Mouse (Mus musculus): ENCODE data around the gene Cmah. TPM values are rescaled to one million over a fixed set of nuclear protein-coding genes. Genes with fewer than 3 reads are reported as not detected.
A peak's percentile ranks its signal among the peaks of the same experiment; 100 is the strongest.

The Cmah gene
- polyA plus RNA-seq, 1 experiment from 2014 or later, result 1.4 TPM

DNA sequence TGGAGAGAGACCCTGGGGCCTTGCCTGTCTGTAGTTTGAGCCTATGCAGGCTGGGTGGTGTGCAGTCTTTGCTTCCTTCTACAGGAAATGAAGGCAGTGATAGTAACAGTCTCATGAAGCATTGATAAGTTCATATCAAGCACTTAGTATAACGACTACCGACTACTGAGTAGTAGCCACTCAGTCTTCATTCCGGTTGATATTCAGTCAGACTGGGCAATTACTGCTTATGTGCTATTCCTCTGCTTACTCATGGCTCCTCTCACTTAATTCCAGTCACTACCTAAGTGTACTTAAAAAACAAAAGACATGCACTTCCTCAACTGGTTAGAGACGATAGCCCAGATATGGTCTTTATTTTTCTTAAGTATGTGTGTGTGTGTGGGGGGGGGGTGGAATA, 129.2 kb downstream of the Cmah start:
- no peak overlapping the region for H3K9ac ChIP-seq (ENCODE audit: low read depth, low read length)
- DNase-seq (ENCODE audit: low spot score), result no peak
- H3K4me2 ChIP-seq (ENCODE audit: low read length), result no peak overlapping the region
- H3K36me3 ChIP-seq (ENCODE audit: insufficient read depth, low read length), result no peaks in the 10 kb centered on the region
- H3K4me3 ChIP-seq (replicated peaks; ENCODE audit: low read depth, low read length), result no peak overlapping the region
- H3K9me3 ChIP-seq (replicated peaks; ENCODE audit: low read length), result no peaks in the 10 kb centered on the region
- H3K4me1 ChIP-seq (replicated peaks; ENCODE audit: insufficient read depth, low read length), result no peaks in the 10 kb centered on the region
- TF ChIP-seq CTCF (IDR thresholded peaks at IDR 0.05; ENCODE audit: low read depth), result no peak
- no peak for ATAC-seq (replicated peaks; ENCODE audit: low FRiP score, low read depth)
- 94% methylated on average over 4 of the region's 4 CpGs for WGBS
- no peak overlapping the region for H3K27ac ChIP-seq
- H3K27me3 ChIP-seq (ENCODE audit: insufficient read depth, low read length), result no peaks in the 10 kb centered on the region

- Histone ChIP-seq H3K27me3 (ENCODE audit: insufficient read depth, low read length) (no peaks in the 10 kb centered on the region), H3K4me1 (replicated peaks; ENCODE audit: insufficient read depth, low read length) (no peaks in the 10 kb centered on the region), H3K9ac (ENCODE audit: low read depth, low read length) (no peak overlapping the region), H3K9me3 (replicated peaks; ENCODE audit: low read length) (no peaks in the 10 kb centered on the region), H3K27ac (no peak overlapping the region), H3K4me3 (replicated peaks; ENCODE audit: low read depth, low read length) (no peak overlapping the region), H3K4me2 (ENCODE audit: low read length) (no peak overlapping the region), H3K36me3 (ENCODE audit: insufficient read depth, low read length) (no peaks in the 10 kb centered on the region)
- 56% methylated on average over 5 of the region's 5 CpGs for WGBS
- peak; percentile 20 for DNase-seq (ENCODE audit: low spot score)
- TF ChIP-seq CTCF (IDR thresholded peaks at IDR 0.05; ENCODE audit: low read depth), result 0 out of 2 replicates have a peak, but pooled peaks have one; percentile 18
- ATAC-seq (replicated peaks; ENCODE audit: low FRiP score, low read depth), result no peak
Observed at GRCm38 (mm10) chr13:24460517-24460916, 133.3 kb downstream of the Cmah start.

DNA sequence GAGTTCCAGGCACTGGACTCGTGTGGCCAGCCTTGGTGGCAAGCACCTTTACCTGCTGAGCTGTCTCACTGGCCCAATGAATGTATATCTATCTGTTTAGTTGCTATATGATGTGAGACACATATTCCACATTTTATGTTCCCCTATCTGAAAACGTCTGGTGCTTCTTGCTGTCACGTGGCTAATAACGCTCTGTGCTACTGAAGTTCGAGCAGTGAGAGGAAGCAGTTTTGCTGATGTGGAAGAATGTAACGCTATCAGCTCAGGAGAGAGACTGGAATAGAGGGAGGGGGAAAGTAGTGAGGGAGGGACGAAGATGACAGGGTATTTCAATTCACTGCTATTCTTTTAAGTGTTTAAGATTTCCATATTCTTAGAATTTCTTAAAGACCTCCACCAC, 136.6 kb downstream of the Cmah start:
- no peaks in the 10 kb centered on the region for H3K36me3 ChIP-seq (ENCODE audit: insufficient read depth, low read length)
- TF ChIP-seq CTCF (IDR thresholded peaks at IDR 0.05; ENCODE audit: low read depth), result no peak
- ATAC-seq (replicated peaks; ENCODE audit: low FRiP score, low read depth) (no peak), DNase-seq (ENCODE audit: low spot score) (no peak)
- H3K27me3 ChIP-seq (ENCODE audit: insufficient read depth, low read length), result no peaks in the 10 kb centered on the region
- no peak overlapping the region for H3K4me3 ChIP-seq (replicated peaks; ENCODE audit: low read depth, low read length)
- 66% methylated on average over 7 of the region's 7 CpGs for WGBS
- H3K9ac ChIP-seq (ENCODE audit: low read depth, low read length), result no peak overlapping the region
- H3K9me3 ChIP-seq (replicated peaks; ENCODE audit: low read length), result no peaks in the 10 kb centered on the region
- no peak overlapping the region for H3K27ac ChIP-seq
- H3K4me1 ChIP-seq (replicated peaks; ENCODE audit: insufficient read depth, low read length), result no peaks in the 10 kb centered on the region
- H3K4me2 ChIP-seq (ENCODE audit: low read length), result no peak overlapping the region

DNA sequence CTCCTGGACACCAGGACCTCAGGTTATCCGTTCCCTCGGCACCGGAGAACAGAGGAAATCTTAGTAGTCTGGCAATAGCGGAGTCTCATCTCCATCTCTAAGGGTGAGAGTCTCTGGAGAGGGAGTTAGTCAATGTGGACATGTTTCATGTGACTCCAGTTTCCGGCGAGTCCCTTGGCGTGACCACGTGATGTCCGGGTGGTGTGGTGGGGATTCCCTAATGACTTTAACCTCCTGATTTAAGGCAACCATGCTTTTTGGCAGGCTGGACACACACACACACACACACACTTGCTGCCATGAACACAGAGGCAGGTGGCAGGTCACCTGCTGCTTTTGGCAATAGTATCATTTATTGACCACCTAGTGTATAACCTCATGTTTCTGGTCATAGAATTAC, 138.8 kb downstream of the Cmah start:
- no peak overlapping the region for H3K9ac ChIP-seq (ENCODE audit: low read depth, low read length)
- H3K4me2 ChIP-seq (ENCODE audit: low read length), result no peak overlapping the region
- H3K9me3 ChIP-seq (replicated peaks; ENCODE audit: low read length), result no peaks in the 10 kb centered on the region
- no peak overlapping the region for H3K27ac ChIP-seq
- no peak overlapping the region for H3K4me3 ChIP-seq (replicated peaks; ENCODE audit: low read depth, low read length)
- no peak for DNase-seq (ENCODE audit: low spot score)
- TF ChIP-seq CTCF (IDR thresholded peaks at IDR 0.05; ENCODE audit: low read depth), result no peak
- ATAC-seq (replicated peaks; ENCODE audit: low FRiP score, low read depth), result no peak
- WGBS, result 93% methylated on average over 9 of the region's 9 CpGs
- H3K4me1 ChIP-seq (replicated peaks; ENCODE audit: insufficient read depth, low read length), result no peaks in the 10 kb centered on the region
- no peaks in the 10 kb centered on the region for H3K27me3 ChIP-seq (ENCODE audit: insufficient read depth, low read length)
- no peaks in the 10 kb centered on the region for H3K36me3 ChIP-seq (ENCODE audit: insufficient read depth, low read length)

DNA sequence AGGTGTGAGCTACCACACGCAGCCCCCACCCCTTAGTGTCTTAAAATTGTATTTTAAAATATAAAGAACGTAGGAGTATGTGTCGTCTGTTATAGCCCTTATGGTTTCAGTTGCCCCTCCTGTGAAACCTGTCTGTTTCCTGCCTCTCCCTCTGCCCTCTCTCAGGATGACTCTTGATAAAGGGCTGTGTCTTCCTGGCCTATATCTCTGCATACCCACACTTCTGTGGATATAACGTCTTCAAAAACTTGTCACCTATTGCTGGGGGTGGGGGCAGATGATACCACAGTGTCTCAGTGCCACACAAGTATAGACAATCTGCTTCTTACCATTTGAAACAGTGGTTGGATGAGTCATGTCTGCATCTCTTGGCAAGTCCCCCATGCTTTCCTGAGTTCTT, 140.6 kb downstream of the Cmah start:
- Histone ChIP-seq H3K9me3 (replicated peaks; ENCODE audit: low read length) (no peaks in the 10 kb centered on the region), H3K4me3 (replicated peaks; ENCODE audit: low read depth, low read length) (no peak overlapping the region), H3K4me2 (ENCODE audit: low read length) (no peak overlapping the region), H3K9ac (ENCODE audit: low read depth, low read length) (no peak overlapping the region), H3K27ac (no peak overlapping the region), H3K27me3 (ENCODE audit: insufficient read depth, low read length) (no peaks in the 10 kb centered on the region), H3K4me1 (replicated peaks; ENCODE audit: insufficient read depth, low read length) (no peaks in the 10 kb centered on the region), H3K36me3 (ENCODE audit: insufficient read depth, low read length) (no peaks in the 10 kb centered on the region)
- DNase-seq (ENCODE audit: low spot score), result no peak
- WGBS, result 65% methylated on average over 4 of the region's 4 CpGs
- ATAC-seq (replicated peaks; ENCODE audit: low FRiP score, low read depth), result no peak
- TF ChIP-seq CTCF (IDR thresholded peaks at IDR 0.05; ENCODE audit: low read depth), result no peak

GRCm38 (mm10) chr13:24477564-24477963, 150.4 kb downstream of the Cmah start:
- ATAC-seq (replicated peaks; ENCODE audit: low FRiP score, low read depth), result no peak
- Histone ChIP-seq H3K4me1 (replicated peaks; ENCODE audit: insufficient read depth, low read length) (no peaks in the 10 kb centered on the region), H3K9me3 (replicated peaks; ENCODE audit: low read length) (no peaks in the 10 kb centered on the region), H3K4me3 (replicated peaks; ENCODE audit: low read depth, low read length) (no peak overlapping the region), H3K27ac (no peak overlapping the region), H3K9ac (ENCODE audit: low read depth, low read length) (no peak overlapping the region), H3K27me3 (ENCODE audit: insufficient read depth, low read length) (no peaks in the 10 kb centered on the region), H3K4me2 (ENCODE audit: low read length) (no peak overlapping the region), H3K36me3 (ENCODE audit: insufficient read depth, low read length) (no peaks in the 10 kb centered on the region)
- 56% methylated on average over 5 of the region's 5 CpGs for WGBS
- DNase-seq (ENCODE audit: low spot score), result no peak
- TF ChIP-seq CTCF (IDR thresholded peaks at IDR 0.05; ENCODE audit: low read depth), result no peak

DNA sequence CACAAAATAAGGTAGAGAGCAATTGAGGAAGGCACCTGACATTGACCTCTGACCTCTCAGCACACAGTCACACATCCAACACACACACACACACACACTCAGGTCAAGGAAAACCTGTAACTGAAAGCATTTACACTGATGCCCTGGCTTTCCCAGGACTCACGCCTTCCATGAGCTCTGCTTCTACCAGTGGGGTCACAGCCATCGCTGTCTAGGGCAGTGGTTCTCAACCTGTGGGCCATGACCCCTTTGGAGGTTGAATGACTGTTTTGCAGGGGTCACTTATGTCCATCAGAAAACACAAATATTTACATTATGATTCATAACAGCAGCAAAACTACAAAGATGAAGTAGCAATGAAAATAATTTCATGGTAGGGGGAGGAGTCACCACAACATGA, 152.3 kb downstream of the Cmah start:
- ATAC-seq (replicated peaks; ENCODE audit: low FRiP score, low read depth) (no peak), DNase-seq (ENCODE audit: low spot score) (no peak)
- TF ChIP-seq CTCF (IDR thresholded peaks at IDR 0.05; ENCODE audit: low read depth), result no peak
- H3K4me3 ChIP-seq (replicated peaks; ENCODE audit: low read depth, low read length), result no peak overlapping the region
- no peak overlapping the region for H3K9ac ChIP-seq (ENCODE audit: low read depth, low read length)
- H3K9me3 ChIP-seq (replicated peaks; ENCODE audit: low read length), result no peaks in the 10 kb centered on the region
- 86% methylated on average over 2 of the region's 2 CpGs for WGBS
- no peak overlapping the region for H3K4me2 ChIP-seq (ENCODE audit: low read length)
- H3K27ac ChIP-seq, result no peak overlapping the region
- H3K27me3 ChIP-seq (ENCODE audit: insufficient read depth, low read length), result no peaks in the 10 kb centered on the region
- no peaks in the 10 kb centered on the region for H3K4me1 ChIP-seq (replicated peaks; ENCODE audit: insufficient read depth, low read length)
- no peaks in the 10 kb centered on the region for H3K36me3 ChIP-seq (ENCODE audit: insufficient read depth, low read length)

All from kidney, postnatal 0 days (tissue).